Mouse (Mus musculus) limb, embryonic 15.5 days (tissue): ENCODE data around the gene Actl10. TPM values are rescaled to one million over a fixed set of nuclear protein-coding genes. Genes with fewer than 3 reads are reported as not detected.

Experiments used
- ATAC-seq: fragments of 200-750 bp; cut with Nextera tagmentation; 2 replicates; pipeline ENCODE4 v1.8.0; 2017; ENCODE audit warnings: low read depth, moderate TSS enrichment; ENCODE audit not compliant: insufficient number of reproducible peaks, low FRiP score, low TSS enrichment
- H3K27ac ChIP-seq: fragments of 300-500 bp; sonication (generic); 2 replicates; pipeline ENCODE4 v1.5.1; 2015; ENCODE audit warnings: moderate library complexity, mild to moderate bottlenecking, inconsistent platforms
- H3K27me3 ChIP-seq: fragments of 300-500 bp; sonication (generic); 2 replicates; pipeline ENCODE4 v1.6.1; 2015; ENCODE audit warnings: inconsistent platforms
- H3K36me3 ChIP-seq: fragments of 300-500 bp; sonication (generic); 2 replicates; pipeline ENCODE4 v1.6.1; 2015; ENCODE audit warnings: inconsistent platforms
- H3K4me1 ChIP-seq: fragments of 300-500 bp; sonication (generic); 2 replicates; pipeline ENCODE4 v1.6.1; 2015; ENCODE audit warnings: inconsistent platforms
- H3K4me2 ChIP-seq: fragments of 300-500 bp; sonication (generic); 2 replicates; pipeline ENCODE4 v1.6.1; 2015; ENCODE audit warnings: mild to moderate bottlenecking, inconsistent platforms
- H3K4me3 ChIP-seq: fragments of 300-500 bp; sonication (generic); 2 replicates; pipeline ENCODE4 v1.5.1; 2015; ENCODE audit warnings: mild to moderate bottlenecking, inconsistent platforms
- H3K9ac ChIP-seq: fragments of 300-500 bp; sonication (generic); 2 replicates; pipeline ENCODE4 v1.6.1; 2015; ENCODE audit warnings: inconsistent platforms
- H3K9me3 ChIP-seq: fragments of 300-500 bp; sonication (generic); 2 replicates; pipeline ENCODE4 v1.6.1; 2016; ENCODE audit warnings: inconsistent platforms
- whole genome bisulfite sequencing: fragments of 180-500 bp; shearing (Covaris S2); methylation state at CpG from one replicate; pipeline ENCODE4 v1.1.7; 2015; 5-methylcytosine and 5-hydroxymethylcytosine counted together
- polyA plus RNA-seq: library from polyadenylated mRNA; unstranded; fragments of >200 nt; fragmentation: Nextera tagmentation; extraction: Ambion mirVana; gene quantifications from 2 replicates; pipeline ENCODE4 v1.2.1, GENCODE M21; 2015

Gene Actl10
- polyA plus RNA-seq = 0.19 and 0.37 TPM in 2 replicates

GRCm38 (mm10) chr2:154551476-154551875, at the start of gene Actl10:
Actl10 (plus strand) TSS chr2:154551776.
- H3K9ac ChIP-seq = no peak within 1 kb of the TSS
- no peak for ATAC-seq
- no peaks in the 10 kb centered on the region for H3K9me3 ChIP-seq

GRCm38 (mm10) chr2:154507076-154507475, 44.5 kb upstream of the Actl10 start:
- Histone ChIP-seq H3K4me1 (no peaks in the 10 kb centered on the region), H3K4me2 (no peak overlapping the region), H3K36me3 (peaks cover 31% of the 10 kb centered on the region), H3K27me3 (no peaks in the 10 kb centered on the region), H3K9ac (no peak overlapping the region), H3K9me3 (no peaks in the 10 kb centered on the region), H3K4me3 (no peak overlapping the region), H3K27ac (no peak overlapping the region)
- no peak for ATAC-seq
- whole genome bisulfite sequencing = 40% methylated on average over 2 of the region's 2 CpGs

More at GRCm38 (mm10) chr2:154551476-154551875, at the start of gene Actl10:
- 78% methylated on average over 4 of the region's 4 CpGs for WGBS
- H3K4me1 ChIP-seq = peaks cover 28% of the 10 kb centered on the region
- 0 out of 2 replicates have a peak within 1 kb of the TSS, but pooled peaks have one; percentile 23 for H3K27ac ChIP-seq
- H3K4me2 ChIP-seq = peak within 1 kb of the TSS; percentile 35
- H3K36me3 ChIP-seq = no peaks in the 10 kb centered on the region
- H3K27me3 ChIP-seq = peaks cover 13% of the 10 kb centered on the region; the same call in 1 of the 2 replicates
- peak within 1 kb of the TSS; percentile 11 for H3K4me3 ChIP-seq

- H3K27me3 ChIP-seq = no peaks in the 10 kb centered on the region
- H3K9ac ChIP-seq = no peak overlapping the region
- no peaks in the 10 kb centered on the region for H3K4me1 ChIP-seq
- WGBS = 69% methylated on average over 9 of the region's 9 CpGs
- no peak overlapping the region for H3K27ac ChIP-seq
- no peaks in the 10 kb centered on the region for H3K9me3 ChIP-seq
- no peak overlapping the region for H3K4me2 ChIP-seq
- H3K36me3 ChIP-seq = peaks cover 32% of the 10 kb centered on the region
- no peak overlapping the region for H3K4me3 ChIP-seq
- no peak for ATAC-seq
These were observed 43.9 kb upstream of the Actl10 start for GRCm38 (mm10) chr2:154507566-154508283.

- Histone ChIP-seq H3K4me2 (no peak overlapping the region), H3K9ac (no peak overlapping the region), H3K4me3 (no peak overlapping the region), H3K27me3 (no peaks in the 10 kb centered on the region), H3K4me1 (no peaks in the 10 kb centered on the region), H3K9me3 (no peaks in the 10 kb centered on the region), H3K36me3 (peaks cover 38% of the 10 kb centered on the region), H3K27ac (no peak overlapping the region)
- 85% methylated on average over 4 of the region's 4 CpGs for WGBS
- no peak for ATAC-seq
These were observed 43.1 kb upstream of the Actl10 start for GRCm38 (mm10) chr2:154508450-154508849.

- ATAC-seq = no peak
- H3K9me3 ChIP-seq = no peaks in the 10 kb centered on the region
- no peaks in the 10 kb centered on the region for H3K4me1 ChIP-seq
- WGBS = 90% methylated on average over 3 of the region's 3 CpGs
- no peak overlapping the region for H3K27ac ChIP-seq
- H3K36me3 ChIP-seq = peaks cover 34% of the 10 kb centered on the region
- no peak overlapping the region for H3K4me3 ChIP-seq
- H3K27me3 ChIP-seq = no peaks in the 10 kb centered on the region
- H3K9ac ChIP-seq = no peak overlapping the region
- H3K4me2 ChIP-seq = no peak overlapping the region
These were observed 41.4 kb upstream of the Actl10 start for GRCm38 (mm10) chr2:154510141-154510540.

- 86% methylated on average over 3 of the region's 3 CpGs for WGBS
- H3K9me3 ChIP-seq = no peaks in the 10 kb centered on the region
- H3K4me2 ChIP-seq = no peak overlapping the region
- no peak for ATAC-seq
- H3K4me1 ChIP-seq = no peaks in the 10 kb centered on the region
- H3K36me3 ChIP-seq = peaks cover 47% of the 10 kb centered on the region
- H3K27me3 ChIP-seq = no peaks in the 10 kb centered on the region
- no peak overlapping the region for H3K9ac ChIP-seq
- H3K4me3 ChIP-seq = no peak overlapping the region
- no peak overlapping the region for H3K27ac ChIP-seq
These were observed 34.6 kb upstream of the Actl10 start for GRCm38 (mm10) chr2:154516944-154517343.

GRCm38 (mm10) chr2:154517424-154517823, 34.2 kb upstream of the Actl10 start:
- peaks cover 48% of the 10 kb centered on the region for H3K36me3 ChIP-seq
- no peak overlapping the region for H3K4me2 ChIP-seq
- H3K4me3 ChIP-seq = no peak overlapping the region
- 91% methylated on average over 5 of the region's 5 CpGs for WGBS
- no peaks in the 10 kb centered on the region for H3K4me1 ChIP-seq
- H3K9ac ChIP-seq = no peak overlapping the region
- no peaks in the 10 kb centered on the region for H3K27me3 ChIP-seq
- no peaks in the 10 kb centered on the region for H3K9me3 ChIP-seq
- H3K27ac ChIP-seq = no peak overlapping the region
- ATAC-seq = no peak

- ATAC-seq = no peak
- H3K36me3 ChIP-seq = peaks cover 61% of the 10 kb centered on the region
These were observed 30.1 kb upstream of the Actl10 start for GRCm38 (mm10) chr2:154521449-154521848.

GRCm38 (mm10) chr2:154522334-154522733, 29.2 kb upstream of the Actl10 start:
- H3K4me1 ChIP-seq = no peaks in the 10 kb centered on the region
- H3K9me3 ChIP-seq = no peaks in the 10 kb centered on the region
- no peak overlapping the region for H3K9ac ChIP-seq
- H3K4me2 ChIP-seq = no peak overlapping the region
- no peak for ATAC-seq
- peaks cover 57% of the 10 kb centered on the region for H3K36me3 ChIP-seq
- H3K4me3 ChIP-seq = no peak overlapping the region
- H3K27ac ChIP-seq = no peak overlapping the region
- H3K27me3 ChIP-seq = no peaks in the 10 kb centered on the region
- 91% methylated on average over 5 of the region's 5 CpGs for WGBS

More at GRCm38 (mm10) chr2:154521449-154521848, 30.1 kb upstream of the Actl10 start:
- no peaks in the 10 kb centered on the region for H3K4me1 ChIP-seq
- no peak overlapping the region for H3K27ac ChIP-seq
- H3K27me3 ChIP-seq = no peaks in the 10 kb centered on the region
- no peak overlapping the region for H3K4me3 ChIP-seq
- no peaks in the 10 kb centered on the region for H3K9me3 ChIP-seq
- H3K9ac ChIP-seq = no peak overlapping the region
- no peak overlapping the region for H3K4me2 ChIP-seq

GRCm38 (mm10) chr2:154525285-154525684, 26.3 kb upstream of the Actl10 start:
- Histone ChIP-seq H3K36me3 (peaks cover 61% of the 10 kb centered on the region), H3K27ac (no peak overlapping the region), H3K4me2 (no peak overlapping the region), H3K4me3 (no peak overlapping the region), H3K9me3 (no peaks in the 10 kb centered on the region), H3K4me1 (no peaks in the 10 kb centered on the region), H3K9ac (no peak overlapping the region), H3K27me3 (no peaks in the 10 kb centered on the region)
- no peak for ATAC-seq
- 92% methylated on average over 2 of the region's 2 CpGs for WGBS

GRCm38 (mm10) chr2:154526531-154526930, 25.0 kb upstream of the Actl10 start:
- no peaks in the 10 kb centered on the region for H3K27me3 ChIP-seq
- H3K4me1 ChIP-seq = no peaks in the 10 kb centered on the region
- peaks cover 65% of the 10 kb centered on the region for H3K36me3 ChIP-seq
- H3K27ac ChIP-seq = no peak overlapping the region
- no peak for ATAC-seq
- no peak overlapping the region for H3K9ac ChIP-seq
- no peak overlapping the region for H3K4me3 ChIP-seq
- no peaks in the 10 kb centered on the region for H3K9me3 ChIP-seq
- 59% methylated on average over 3 of the region's 3 CpGs for WGBS
- H3K4me2 ChIP-seq = no peak overlapping the region

- H3K9me3 ChIP-seq = no peaks in the 10 kb centered on the region
- no peak overlapping the region for H3K27ac ChIP-seq
- no peak overlapping the region for H3K4me3 ChIP-seq
- WGBS = 76% methylated on average over 3 of the region's 3 CpGs
- no peaks in the 10 kb centered on the region for H3K4me1 ChIP-seq
- peaks cover 74% of the 10 kb centered on the region for H3K36me3 ChIP-seq
- no peak overlapping the region for H3K9ac ChIP-seq
- H3K27me3 ChIP-seq = no peaks in the 10 kb centered on the region
- ATAC-seq = no peak
- no peak overlapping the region for H3K4me2 ChIP-seq
These were observed 18.7 kb upstream of the Actl10 start for GRCm38 (mm10) chr2:154532888-154533287.
